Comparison of ENCODE assay signal across 11 mouse cellular contexts in the genomic region with DNA sequence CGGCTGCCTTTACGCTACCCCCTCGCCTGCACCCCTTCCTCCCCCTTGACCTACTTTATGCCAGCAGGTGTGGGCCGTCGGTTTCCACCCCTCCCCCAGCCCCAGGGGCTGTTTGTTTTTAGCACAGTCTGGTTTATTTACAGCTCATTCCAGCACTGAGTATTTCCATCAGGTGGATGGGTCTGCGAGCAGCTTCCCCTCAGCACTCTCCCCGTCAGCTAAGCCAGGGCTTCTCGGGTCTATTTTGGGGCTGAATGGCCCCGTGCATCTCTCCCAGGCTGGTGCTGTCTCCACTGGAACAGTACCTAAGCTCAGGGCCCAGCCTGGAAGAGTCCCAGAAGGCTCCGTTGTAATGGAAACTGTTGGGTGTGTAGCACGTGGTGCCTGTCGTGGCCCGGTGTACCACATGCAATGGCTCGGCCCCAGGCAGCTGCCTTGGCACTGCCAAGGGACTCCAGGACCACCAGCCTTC. TPM values are rescaled to one million over a fixed set of nuclear protein-coding genes. Genes with fewer than 3 reads are reported as not detected.
DNase-seq lines count a peak whose midpoint lies in the region; ATAC-seq lines count a peak whose summit lies in the region.
"Had no signal": no experiment of that assay in that cellular context is flagged by ENCODE, and none has a peak within 500 bp of the region (broad histone marks: within the 10 kb centered on the region; RNA-seq: fewer than 3 reads in every experiment).

No protein-coding gene starts in this region.

- no peaks in the 10 kb centered on the region for H3K36me3 ChIP-seq in heart, embryonic 16.5 days (ENCODE audit: control insufficient read depth, insufficient read depth)
- no peaks in the 10 kb centered on the region for H3K36me3 ChIP-seq in embryonic facial prominence, embryonic 15.5 days
- H3K36me3 ChIP-seq: hindbrain, embryonic 12.5 days; neural tube, embryonic 12.5 days had no signal

- H3K9ac ChIP-seq in heart, embryonic 16.5 days (ENCODE audit: low read length): no peak overlapping the region
- no peak overlapping the region for H3K9ac ChIP-seq in embryonic facial prominence, embryonic 15.5 days
- H3K9ac ChIP-seq: hindbrain, embryonic 12.5 days; neural tube, embryonic 12.5 days had no signal

- WGBS in heart, embryonic 16.5 days: 44% methylated on average over 14 of the region's 14 CpGs
- 55% methylated on average over 14 of the region's 14 CpGs for WGBS in embryonic facial prominence, embryonic 15.5 days

- H3K4me3 ChIP-seq in heart, embryonic 16.5 days (ENCODE audit: low read length): no peak overlapping the region
- H3K4me3 ChIP-seq in embryonic facial prominence, embryonic 15.5 days (replicated peaks): no peak overlapping the region
- H3K4me3 ChIP-seq: hindbrain, embryonic 12.5 days; neural tube, embryonic 12.5 days had no signal

- no peaks in the 10 kb centered on the region for H3K9me3 ChIP-seq in heart, embryonic 16.5 days (replicated peaks; ENCODE audit: control insufficient read depth, low read length)
- no peaks in the 10 kb centered on the region for H3K9me3 ChIP-seq in embryonic facial prominence, embryonic 15.5 days (replicated peaks)
- H3K9me3 ChIP-seq: hindbrain, embryonic 12.5 days; neural tube, embryonic 12.5 days had no signal

- peak; percentile 47; the same call in 1 of the 2 replicates for ATAC-seq in heart, embryonic 16.5 days (replicated peaks; ENCODE audit: extremely low read depth, insufficient read depth, low FRiP score)
- peak; percentile 48 for ATAC-seq in embryonic facial prominence, embryonic 15.5 days (ENCODE audit: insufficient number of reproducible peaks, low FRiP score, low TSS enrichment, low read depth)

- DNase-seq in heart, postnatal 14 days: no peak
- DNase-seq in A20 (ENCODE audit: low read depth, low spot score): peak; percentile 10
- peak; percentile 38 for DNase-seq in naive thymus-derived CD4-positive, alpha-beta T cell, adult 2 months (ENCODE audit: low read depth)
- no peak for DNase-seq in embryo, embryonic 10.5 days (ENCODE audit: low spot score)
- DNase-seq in urinary bladder, postnatal 4 days (ENCODE audit: low spot score in 2 of 2): no peak
- DNase-seq in adipocyte (ENCODE audit: low spot score): no peak
- DNase-seq: kidney, postnatal 25 days had no signal

- H3K4me2 ChIP-seq in heart, embryonic 16.5 days (ENCODE audit: low read depth, low read length): no peak overlapping the region
- H3K4me2 ChIP-seq in embryonic facial prominence, embryonic 15.5 days (replicated peaks): no peak overlapping the region
- H3K4me2 ChIP-seq: hindbrain, embryonic 12.5 days; neural tube, embryonic 12.5 days had no signal

- H3K27me3 ChIP-seq in heart, embryonic 16.5 days (ENCODE audit: control insufficient read depth, insufficient read depth, low read length): no peaks in the 10 kb centered on the region; the same call in 1 of the 2 replicates
- no peaks in the 10 kb centered on the region for H3K27me3 ChIP-seq in embryonic facial prominence, embryonic 15.5 days
- H3K27me3 ChIP-seq: hindbrain, embryonic 12.5 days; neural tube, embryonic 12.5 days had no signal

- peak overlapping the region; percentile 49; the same call in 1 of the 2 replicates for H3K27ac ChIP-seq in heart, embryonic 16.5 days (ENCODE audit: low read length)
- H3K27ac ChIP-seq in embryonic facial prominence, embryonic 15.5 days (replicated peaks): no peak overlapping the region
- H3K27ac ChIP-seq: hindbrain, embryonic 12.5 days; neural tube, embryonic 12.5 days had no signal

- H3K4me1 ChIP-seq in heart, embryonic 16.5 days (ENCODE audit: control insufficient read depth, insufficient read depth, low read length): peaks cover 24% of the 10 kb centered on the region
- H3K4me1 ChIP-seq in embryonic facial prominence, embryonic 15.5 days: 0 out of 2 replicates have a peak, but pooled peaks cover 5% of the 10 kb centered on the region
- H3K4me1 ChIP-seq: hindbrain, embryonic 12.5 days; neural tube, embryonic 12.5 days had no signal

- intact Hi-C loops in heart, postnatal 14 days (cut with DNase I): no loop called here

RNA-seq across cellular contexts. Expression of a gene that starts 35.1 kb away (rescaled TPM):
- polyA plus RNA-seq in heart, embryonic 16.5 days (2015; fragmentation: Nextera tagmentation; extraction: Ambion mirVana): 16.3 and 18.8 TPM in 2 replicates
- total RNA-seq in heart, postnatal 14 days (2021): 1 to 10 TPM; 7.1 to 9.5 TPM
- polyA plus RNA-seq in embryonic facial prominence, embryonic 15.5 days (2015; fragmentation: Nextera tagmentation; extraction: Ambion mirVana): 3.5 and 5.4 TPM in 2 replicates

Comparison
In these comparisons a context has a peak if more than half of its experiments do, and no peak if none do; other contexts are left out.
1. DNase-seq: peak in A20 (single experiment) and naive thymus-derived CD4-positive, alpha-beta T cell, adult 2 months (single experiment); none in heart, postnatal 14 days (0 of 2), embryo, embryonic 10.5 days (single experiment), urinary bladder, postnatal 4 days (0 of 2) and adipocyte (single experiment).